Mouse (Mus musculus): ENCODE measurements around the gene Kmt5b. TPM values are rescaled to one million over a fixed set of nuclear protein-coding genes. Genes with fewer than 3 reads are reported as not detected.
A peak's percentile ranks its signal among the peaks of the same experiment; 100 is the strongest.

Kmt5b gene
- 10 to 100 TPM; 50.1 to 51.6 TPM for total RNA-seq (2021)
- long read RNA-seq, partial matches to known transcripts, result 11 of 15 reads
- long read RNA-seq, other reads (novel, unspliced or antisense), result 4 of 15 reads

DNA sequence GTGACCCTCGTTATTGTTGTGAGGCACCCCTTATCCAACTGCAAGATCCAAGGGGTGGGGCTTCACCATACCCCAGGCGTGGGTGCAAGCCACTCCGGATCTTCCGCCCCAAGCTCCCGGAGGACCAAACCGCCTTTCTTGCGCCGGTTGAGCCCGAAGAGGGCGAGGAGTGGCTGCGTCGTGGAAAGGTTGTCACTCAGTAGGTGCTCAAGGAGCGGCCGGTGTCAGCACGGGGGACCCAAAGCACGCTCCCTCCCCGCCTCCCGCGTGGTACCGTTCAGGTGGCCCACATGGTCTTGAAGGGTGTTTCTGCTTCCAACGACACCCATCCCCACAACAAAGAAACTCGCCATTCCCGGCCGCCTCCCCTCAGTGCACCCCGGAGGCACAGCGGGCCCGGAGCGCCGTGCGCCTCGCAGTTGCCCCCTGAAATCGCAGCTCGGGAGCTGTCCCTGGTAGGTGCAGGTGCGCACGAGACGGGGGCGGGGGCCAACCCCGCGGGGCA is at the start of gene Kmt5b:
Kmt5b (plus strand) TSS at position 146 of the 505 bp plus-strand sequence.
- DNase-seq (ENCODE audit: low spot score in 2 of 2), result peak; percentile 51 to 67

DNA sequence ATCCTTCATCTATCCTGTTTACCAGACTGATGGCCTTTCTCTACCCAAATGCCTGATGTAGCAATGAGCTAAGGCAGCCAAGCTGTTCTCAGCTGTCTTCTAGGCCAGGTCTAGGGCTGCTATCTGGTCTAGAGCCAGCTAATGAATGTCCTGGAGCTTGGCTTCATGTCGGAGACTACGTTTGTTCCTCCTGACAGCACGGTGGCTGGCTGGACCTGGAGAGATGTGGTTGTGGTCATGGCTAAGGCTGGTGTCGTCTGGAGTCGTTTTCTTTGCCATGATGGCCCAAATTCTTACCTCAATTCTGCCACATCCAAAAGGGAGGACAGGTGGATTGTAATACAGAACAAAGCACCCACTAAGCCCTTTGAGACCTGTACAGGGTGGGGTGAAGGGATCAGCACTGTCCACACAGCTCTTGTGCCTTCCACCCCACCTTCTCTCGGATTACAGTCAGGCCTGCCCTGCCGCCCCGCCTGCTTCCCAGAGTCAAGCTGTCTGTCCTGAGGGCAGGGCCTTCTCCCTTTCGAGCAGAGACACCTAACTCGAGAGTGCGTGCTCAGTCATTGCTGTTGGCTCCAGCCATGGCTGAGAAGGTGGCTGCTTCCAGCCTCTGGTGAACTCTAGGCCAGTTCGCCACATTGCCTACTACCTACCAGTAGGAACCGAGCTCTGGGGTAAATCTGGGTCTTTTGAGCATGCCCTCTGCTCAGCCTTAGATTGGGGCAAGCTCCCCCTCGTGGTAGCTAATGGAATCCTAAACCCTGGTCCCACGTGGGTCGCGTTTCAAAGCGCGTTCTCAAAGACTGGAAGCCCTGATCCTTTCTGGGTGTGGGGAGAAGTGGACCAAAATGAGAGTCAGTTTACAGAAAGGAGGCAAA is 48.5 kb upstream of the Kmt5b start:
- DNase-seq (ENCODE audit: low spot score in 2 of 2), result peak; percentile 71 to 86

DNA sequence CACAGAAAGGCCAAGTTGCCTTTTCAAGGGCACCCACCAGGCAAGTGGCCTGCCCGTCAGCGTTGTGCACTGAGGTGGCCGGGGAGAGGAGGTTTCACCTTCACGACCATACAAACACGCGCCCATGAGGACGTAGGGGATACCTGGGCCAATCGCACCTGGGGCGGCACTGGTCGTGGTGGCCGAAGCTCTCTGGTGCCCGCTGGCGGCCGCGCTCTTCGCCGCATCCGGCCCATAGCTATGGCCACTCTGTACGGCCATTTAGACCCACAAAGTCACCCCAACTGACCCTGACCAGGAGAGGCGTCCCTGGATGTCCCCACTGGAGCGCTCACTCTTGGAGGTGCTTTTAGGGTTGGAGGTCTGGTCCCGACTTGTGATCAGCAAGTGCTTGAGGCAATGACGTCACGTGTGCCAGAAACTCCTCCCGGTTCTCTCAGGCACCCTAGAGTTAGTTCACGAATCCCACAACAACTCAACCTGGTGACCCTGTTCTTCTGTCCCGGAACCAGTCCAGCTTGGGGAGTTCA is 47.8 kb upstream of the Kmt5b start:
- DNase-seq (ENCODE audit: low spot score in 2 of 2), result peak; percentile 27 to 63

DNA sequence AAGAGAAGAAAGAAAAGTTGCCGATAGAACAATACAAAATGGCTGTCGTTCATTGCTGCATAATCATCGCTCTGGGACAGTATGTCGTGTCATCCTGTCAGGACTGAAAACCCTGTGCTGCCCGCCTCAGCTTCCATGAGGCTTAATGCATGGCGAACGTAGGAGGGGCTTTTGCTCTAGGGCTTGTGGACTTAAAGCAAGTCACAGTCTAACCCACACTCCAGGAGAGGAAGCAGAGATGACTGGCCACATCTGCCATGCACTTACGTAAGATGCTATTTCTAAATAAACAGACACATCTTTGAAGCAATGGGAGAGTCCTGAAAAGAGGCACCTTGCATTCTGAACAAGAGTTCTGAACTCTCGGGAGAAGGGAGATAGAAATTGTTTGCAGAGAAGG is 44.1 kb upstream of the Kmt5b start:
- no peak for DNase-seq (ENCODE audit: low spot score in 2 of 2)

DNA sequence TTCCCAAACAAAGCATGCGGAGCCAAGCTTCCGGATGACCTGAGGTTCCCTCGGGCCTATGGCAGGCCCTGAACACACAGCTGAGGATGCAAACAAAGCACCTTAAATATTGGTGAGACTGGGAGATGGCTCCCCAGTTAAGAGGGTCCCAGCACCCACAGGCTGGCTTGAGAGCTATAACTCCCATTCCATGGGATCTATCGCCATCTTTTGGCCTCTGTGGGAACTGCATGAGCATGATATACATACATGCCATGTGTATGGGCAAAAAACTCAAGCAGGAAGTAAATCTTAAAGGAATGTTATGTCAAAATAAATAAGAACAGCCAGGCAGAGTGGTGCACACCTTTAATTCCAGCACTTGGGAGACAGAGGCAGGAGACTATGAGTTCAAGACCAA is 43.3 kb upstream of the Kmt5b start:
- DNase-seq (ENCODE audit: low spot score in 2 of 2), result no peak

DNA sequence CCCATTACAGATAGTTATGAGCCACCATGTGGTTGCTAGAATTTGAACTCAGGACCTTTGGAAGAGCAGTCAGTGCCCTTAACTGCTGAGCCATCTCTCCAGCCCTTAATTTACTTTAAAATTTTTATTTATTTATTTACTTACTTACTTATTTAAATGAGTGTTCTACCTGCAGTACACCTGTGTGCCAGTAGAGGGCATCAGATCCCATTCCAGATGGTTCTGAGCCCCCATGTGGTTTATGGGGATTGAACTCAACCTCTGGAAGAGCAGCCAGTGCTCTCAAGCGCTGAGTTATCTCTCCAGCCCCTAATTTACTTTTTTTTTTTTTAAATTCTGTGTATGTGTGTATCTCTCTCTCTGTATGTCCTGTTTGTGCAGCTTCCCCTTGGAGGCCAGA is 42.4 kb upstream of the Kmt5b start:
- peak in 1 of 2 experiments; percentile 84 for DNase-seq (ENCODE audit: low spot score in 2 of 2)

DNA sequence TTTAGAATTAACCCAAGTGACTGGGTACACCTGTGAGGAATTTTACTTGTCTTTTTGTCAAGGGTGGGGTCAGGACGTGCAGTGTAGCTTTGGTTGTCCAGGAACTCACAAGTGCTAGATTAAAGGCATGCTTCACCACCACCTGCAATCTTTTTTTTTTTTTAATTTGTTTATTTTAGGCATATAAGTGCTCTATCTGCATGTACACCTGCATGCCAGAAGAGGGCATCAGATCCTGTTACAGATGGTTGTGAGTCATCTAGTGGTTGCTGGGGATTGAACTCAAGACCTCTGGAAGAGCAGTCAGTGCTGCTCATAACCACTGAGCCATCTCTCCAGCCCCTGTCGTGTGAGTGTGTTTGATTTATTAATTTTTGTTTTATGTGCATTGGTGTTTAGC is 38.3 kb upstream of the Kmt5b start:
- no peak for DNase-seq (ENCODE audit: low spot score in 2 of 2)

DNA sequence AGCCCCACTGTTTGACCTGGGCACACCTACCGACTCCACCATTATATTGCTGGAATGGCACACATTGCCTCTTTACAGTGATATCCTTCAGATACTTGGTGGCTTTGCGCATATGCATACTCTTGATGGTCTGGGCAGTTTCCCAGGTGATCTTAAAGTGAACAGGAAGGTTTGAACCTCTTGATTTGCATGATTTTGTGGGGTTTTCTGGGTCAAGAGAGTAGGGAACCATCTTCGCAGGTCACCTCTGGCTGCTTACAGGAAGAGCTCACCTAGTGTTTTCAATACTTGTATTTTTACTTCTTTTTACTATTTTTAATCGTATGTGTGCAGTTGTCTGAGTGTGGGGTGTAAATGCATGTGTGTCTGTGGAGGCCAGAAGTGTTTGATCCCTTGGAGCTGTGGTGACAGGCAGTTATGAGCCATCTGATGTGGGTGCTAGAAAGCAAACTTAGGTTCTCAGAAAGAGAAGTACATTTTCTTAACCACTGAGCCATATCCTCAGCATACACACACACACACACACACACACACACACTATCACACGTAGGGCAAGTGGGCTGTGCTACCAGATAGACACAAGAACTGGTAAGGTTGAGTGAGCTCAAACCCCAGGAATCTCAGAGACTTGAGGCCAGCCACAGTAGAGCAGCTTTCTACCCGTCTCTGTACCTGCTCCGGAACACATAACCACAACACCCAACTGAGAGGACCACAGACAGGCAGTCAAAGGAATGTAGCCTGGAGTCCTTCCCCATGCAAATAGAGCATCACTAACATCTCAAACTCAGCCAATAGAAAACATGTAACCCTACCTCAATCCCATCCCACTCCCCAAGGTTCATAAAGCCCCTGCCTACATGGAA is 36.2 kb upstream of the Kmt5b start:
- no peak for DNase-seq (ENCODE audit: low spot score in 2 of 2)

DNA sequence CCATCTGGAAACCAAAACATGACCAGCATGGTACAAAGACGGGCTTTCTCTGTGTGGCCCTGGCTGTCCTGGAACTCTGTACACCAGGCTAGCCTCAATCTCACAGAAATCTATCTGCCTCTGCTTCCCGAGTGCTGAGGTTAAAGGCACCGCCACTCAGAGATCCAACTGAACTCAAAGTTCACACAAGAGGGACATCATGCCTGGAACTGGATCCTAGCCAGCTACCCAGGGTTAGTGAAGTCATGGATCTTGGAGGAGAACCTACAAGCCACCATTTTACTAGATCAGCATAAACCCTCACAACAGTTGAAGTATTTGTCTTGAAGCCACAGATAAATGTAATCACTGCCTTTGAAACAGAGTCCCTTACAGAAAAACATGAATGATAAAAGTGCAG is 31.2 kb upstream of the Kmt5b start:
- DNase-seq (ENCODE audit: low spot score in 2 of 2), result no peak

DNA sequence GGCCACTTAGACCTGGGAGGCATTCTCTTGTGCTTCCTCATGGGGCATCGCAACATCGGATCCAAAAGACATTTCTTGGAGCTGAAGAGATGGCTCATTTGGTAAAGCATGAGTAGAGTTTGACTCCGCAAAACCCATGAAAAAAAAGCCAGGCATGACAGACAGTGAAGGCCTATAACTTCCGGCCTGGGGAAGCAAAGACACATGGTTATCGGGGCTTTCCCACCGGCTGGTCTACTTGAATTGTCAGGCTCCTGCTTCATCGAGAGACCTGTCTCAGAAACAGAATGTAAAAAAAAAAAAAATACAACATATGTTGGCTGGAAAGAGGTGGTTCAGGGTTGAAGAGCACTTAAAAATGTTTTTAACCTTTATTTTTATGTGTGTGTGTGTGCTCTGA is 27.6 kb upstream of the Kmt5b start:
- no peak for DNase-seq (ENCODE audit: low spot score in 2 of 2)

DNA sequence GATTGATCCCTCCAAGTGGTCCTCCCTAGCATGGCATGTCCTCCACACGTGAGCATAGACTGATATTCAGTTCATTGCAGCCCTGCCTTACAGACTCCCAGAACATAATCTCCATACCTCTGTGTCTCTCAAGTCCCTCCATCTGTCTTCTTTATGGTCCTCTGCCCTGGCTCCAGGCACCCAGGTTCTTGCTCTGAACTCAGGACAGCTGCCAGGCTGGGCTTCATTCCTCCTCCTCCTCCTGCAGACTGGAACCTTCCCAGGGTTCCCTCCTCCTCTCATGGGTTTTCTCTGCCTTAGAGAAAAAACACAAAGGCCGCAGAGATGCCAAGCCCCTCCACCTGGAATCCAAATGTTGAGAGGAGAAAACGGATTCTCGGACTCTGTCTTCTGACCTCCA is 24.5 kb upstream of the Kmt5b start:
- DNase-seq (ENCODE audit: low spot score in 2 of 2), result no peak

DNA sequence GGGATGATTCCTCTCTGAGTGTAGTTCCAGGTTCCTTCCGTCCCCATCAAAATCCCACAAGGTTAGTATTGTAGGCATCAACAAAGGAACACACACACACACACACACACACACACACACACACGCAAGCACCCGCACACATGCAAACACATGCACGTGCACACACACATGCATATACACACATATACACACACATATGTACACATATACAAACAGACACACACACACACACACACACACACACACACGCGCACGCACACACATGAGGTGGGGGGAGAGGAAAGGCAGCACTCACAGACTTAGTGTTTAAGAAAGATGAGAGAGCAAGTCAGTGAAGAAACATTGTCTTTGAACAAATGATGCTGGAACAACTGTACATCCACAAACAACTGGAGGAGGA is 23.9 kb upstream of the Kmt5b start:
- DNase-seq (ENCODE audit: low spot score in 2 of 2), result no peak

DNA sequence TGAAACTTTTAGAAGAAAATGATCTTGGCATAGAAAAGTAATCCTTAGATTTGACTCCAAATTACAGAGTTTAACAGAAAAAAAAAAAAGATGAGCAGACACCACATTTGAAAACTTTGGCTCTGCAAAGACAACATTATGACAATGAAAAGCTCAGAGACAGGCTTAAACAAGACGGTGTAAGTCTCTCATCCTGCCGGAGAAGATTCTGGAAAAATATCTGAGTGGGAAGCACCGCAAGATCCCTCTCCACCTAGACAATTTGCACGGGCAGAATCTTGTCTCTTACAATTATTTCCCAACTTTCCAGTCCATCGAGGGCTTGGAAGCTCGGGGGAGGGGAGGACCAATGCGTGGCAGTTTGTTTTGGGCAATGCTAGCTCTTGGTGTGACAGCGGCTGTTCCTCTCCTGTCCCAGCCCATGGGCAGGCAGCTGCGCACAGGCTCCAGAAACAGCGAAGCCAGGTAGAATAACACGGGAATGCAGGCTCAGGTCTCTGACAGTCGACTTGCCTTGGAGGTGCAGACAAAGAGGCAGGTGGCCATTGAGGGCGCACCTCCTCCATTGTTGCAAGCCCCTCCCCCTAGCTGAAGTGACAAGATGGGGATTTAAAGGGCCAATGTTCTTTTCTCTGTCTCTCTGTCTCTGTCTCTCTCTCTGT is 23.2 kb upstream of the Kmt5b start:
- peak; percentile 37 to 70 for DNase-seq (ENCODE audit: low spot score in 2 of 2)

DNA sequence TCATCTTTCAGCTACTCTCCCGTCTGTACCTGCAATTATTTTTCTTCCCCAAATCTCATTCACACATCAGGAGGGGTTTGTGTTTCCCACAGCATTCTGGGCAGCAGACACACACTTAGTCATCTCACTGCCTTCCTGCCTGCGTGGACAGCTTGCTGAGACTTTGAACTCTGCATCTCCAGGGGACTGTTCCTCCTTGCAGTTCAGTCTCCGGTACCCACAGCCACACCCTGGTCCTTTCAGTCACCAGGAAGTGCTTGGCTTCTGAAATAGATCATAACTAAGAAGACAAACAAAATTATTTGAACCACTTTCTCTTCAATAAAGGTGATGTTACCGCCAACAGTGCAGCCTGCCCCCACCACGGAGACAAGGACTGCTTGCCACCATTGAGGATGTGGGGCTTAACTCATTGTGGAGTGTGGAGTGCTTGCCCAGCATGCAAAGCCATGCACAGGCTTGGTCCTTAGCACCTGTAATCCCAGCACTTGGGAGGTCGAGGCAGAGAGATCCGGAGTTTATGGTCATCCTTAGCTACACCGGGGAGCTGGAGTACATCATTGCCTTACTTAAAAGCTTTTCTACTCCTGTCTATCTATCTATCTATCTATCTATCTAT is 14.5 kb upstream of the Kmt5b start:
- no peak for DNase-seq (ENCODE audit: low spot score in 2 of 2)

DNA sequence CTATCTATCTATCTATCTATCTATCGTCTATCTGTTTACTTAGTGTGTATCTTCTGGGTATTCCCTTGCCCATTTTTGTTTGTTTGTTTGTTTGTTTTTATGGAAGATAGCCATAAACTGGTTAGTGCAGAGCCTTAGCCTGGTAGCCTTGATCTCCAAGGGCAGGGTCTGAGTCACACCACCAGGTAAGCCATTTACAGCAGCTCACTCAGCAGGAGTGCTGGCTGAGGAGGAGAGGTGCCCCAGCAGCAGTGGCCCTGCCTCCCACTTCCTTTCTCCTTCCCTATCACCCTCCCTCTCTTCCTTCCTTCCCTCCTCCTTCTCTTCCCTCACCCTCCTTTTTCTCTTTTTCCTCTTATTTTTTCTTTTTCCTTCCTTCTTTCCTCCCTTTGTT is 14.0 kb upstream of the Kmt5b start:
- DNase-seq (ENCODE audit: low spot score in 2 of 2), result no peak

DNA sequence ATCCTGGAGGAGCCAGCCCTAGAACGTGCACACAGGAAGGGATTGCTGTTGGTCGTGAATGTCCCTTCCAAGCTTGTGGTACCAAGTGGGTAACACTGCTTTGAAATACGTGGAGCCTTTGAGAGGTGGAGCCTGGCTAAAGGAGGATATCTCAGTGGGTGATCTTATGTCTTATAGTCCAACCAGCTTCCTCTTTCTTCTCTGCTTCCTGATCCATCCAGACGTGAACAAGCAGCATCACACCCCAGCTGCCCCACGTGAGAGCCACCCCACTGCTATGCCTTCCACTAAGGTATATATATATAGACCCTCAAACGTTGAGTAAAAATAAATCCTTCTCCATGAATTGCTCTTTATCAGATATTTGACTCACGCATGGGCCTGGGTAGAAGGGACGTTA is 13.5 kb upstream of the Kmt5b start:
- DNase-seq (ENCODE audit: low spot score in 2 of 2), result no peak

DNA sequence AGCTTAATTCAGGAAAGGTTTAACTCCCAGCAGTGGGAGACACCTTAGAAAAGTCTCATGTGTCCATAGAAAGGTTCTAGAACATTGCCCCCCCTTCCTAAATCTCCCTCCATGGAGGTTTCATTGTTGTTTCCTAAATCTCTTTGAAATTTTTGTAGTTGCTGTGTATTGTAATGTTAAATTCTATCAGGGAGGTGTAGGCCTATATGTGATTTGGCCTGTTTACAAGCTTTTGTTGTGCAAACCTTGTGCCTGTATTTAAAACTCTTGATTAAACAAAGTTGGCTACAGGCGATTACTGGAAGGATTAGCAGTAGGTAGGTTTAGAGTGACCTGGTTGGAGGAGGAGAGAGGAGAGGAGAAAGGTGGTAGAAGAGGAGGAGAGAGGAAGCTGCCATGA is 9.4 kb upstream of the Kmt5b start:
- no peak for DNase-seq (ENCODE audit: low spot score in 2 of 2)

DNA sequence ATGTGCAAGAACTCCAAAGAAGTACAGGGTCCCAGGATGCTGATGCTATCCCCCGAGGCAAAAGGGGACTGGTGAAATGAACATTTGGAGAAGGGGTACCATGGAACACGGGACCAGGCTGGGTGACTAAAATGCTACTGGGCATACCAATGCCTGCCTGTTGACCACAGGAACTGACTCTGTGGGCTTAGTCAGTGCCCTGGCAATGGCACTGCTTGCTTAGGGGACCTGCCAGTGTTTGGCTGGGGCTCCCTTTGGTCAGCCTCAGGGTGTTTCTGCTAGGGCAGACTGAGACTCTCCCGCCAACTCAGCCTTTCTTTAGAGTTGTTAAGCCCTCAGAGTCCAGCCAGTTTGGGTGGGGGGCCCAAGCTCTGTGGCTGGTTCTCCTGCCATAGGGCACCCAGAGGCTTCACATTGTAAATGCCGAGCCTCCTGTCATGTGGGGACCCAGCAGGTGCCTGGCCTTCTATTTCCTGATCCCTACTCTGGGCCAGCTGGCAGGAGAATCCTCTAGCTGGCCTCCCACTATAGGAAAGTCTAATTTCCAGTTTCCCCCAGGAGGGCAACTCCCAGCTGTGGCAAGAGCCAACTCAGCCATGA is 1.9 kb upstream of the Kmt5b start:
- no peak for DNase-seq (ENCODE audit: low spot score in 2 of 2)

DNA sequence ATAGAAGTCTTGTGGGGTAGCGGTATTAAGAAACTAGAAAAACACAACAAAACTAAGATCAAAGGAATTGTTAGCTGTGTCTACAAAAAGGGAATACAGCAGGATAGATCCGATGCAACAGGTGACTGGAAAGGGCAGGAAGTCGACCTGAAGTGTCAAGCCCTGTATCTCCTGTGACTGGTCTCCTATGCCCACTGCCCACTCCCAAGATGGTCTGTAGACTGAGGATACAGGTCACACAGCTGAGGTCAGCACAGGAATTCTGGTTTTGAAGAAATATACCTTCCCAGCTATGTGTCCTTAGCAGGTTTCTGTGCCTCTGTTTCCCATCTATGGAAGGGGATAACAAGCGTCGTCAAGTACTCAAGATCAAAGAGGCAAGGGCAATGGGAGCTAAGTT is 843 bp upstream of the Kmt5b start:
- no peak for DNase-seq (ENCODE audit: low spot score in 2 of 2)

All from layer of hippocampus, adult 18-20 months (tissue).